Mouse (Mus musculus) liver, adult 2 months (tissue): ENCODE measurements around the gene Clint1.

Source experiments
- CTCF ChIP-seq: fragments of 200-500 bp; IDR thresholded peaks from 2 replicates; pipeline ENCODE4 v1.5.1; 2011; ENCODE audit warnings: low read depth, low read length, control low read depth
- POLR2A ChIP-seq: fragments of 200-500 bp; IDR thresholded peaks from 2 replicates; pipeline ENCODE4 v1.6.1; 2011; ENCODE audit warnings: low read length, control low read depth; ENCODE audit not compliant: insufficient read depth; ENCODE audit errors: extremely low read depth

DNA sequence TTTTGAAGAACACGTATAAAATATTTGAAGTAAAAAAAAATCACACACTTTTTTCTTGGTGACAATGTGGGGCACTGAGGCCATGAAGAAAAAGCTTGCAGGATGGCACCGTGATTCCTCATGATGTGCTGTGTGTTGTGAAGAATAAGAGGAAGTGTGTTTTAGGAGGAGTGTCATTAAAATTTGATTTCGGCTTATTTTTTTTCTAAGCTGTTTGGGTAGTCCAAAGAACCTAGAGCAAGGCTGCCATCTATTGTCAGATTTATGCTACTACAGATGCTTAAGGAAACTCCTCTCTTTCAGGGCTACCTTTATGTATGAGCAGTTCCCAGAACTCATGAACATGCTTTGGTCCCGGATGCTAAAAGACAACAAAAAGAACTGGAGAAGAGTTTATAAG is 32.2 kb downstream of the Clint1 start:
- TF ChIP-seq POLR2A (no peak), CTCF (peak; percentile 53)
